Mouse (Mus musculus) large intestine, adult 2 months (tissue): ENCODE measurements around the gene Gm5426. TPM values are rescaled to one million over a fixed set of nuclear protein-coding genes. Genes with fewer than 3 reads are reported as not detected.
"Not testable (repeated sequence)": the region's sequence is repeated elsewhere in the genome, so short reads cannot be mapped to it uniquely, and the experiment has no call there.

Source experiments
- DNase-seq: peaks from one replicate; pipeline ENCODE4 v3.0.0-alpha.2; 2012; ENCODE audit warnings: low read depth, low spot score
- WGBS: fragments of 180-500 bp; shearing (Covaris S2); methylation state at CpG from one replicate; pipeline ENCODE4 v1.1.7; 2018; 5-methylcytosine and 5-hydroxymethylcytosine counted together
- polyA plus RNA-seq: library from polyadenylated mRNA; depleted of rRNA; stranded (reverse); fragments of >200 nt; gene quantifications from 2 replicates; pipeline ENCODE4 v1.2.3, GENCODE M21; 2012

Gene Gm5426
- polyA plus RNA-seq, 1 experiment: not detected

GRCm38 (mm10) chr10:96131112-96131511 is 5.3 kb upstream of the Gm5426 start:
- 79% methylated on average over 6 of the region's 6 CpGs for WGBS
- DNase-seq: no peak

GRCm38 (mm10) chr10:96132161-96132560 is 4.2 kb upstream of the Gm5426 start:
- 31% methylated on average over 6 of the region's 6 CpGs for WGBS

DNA sequence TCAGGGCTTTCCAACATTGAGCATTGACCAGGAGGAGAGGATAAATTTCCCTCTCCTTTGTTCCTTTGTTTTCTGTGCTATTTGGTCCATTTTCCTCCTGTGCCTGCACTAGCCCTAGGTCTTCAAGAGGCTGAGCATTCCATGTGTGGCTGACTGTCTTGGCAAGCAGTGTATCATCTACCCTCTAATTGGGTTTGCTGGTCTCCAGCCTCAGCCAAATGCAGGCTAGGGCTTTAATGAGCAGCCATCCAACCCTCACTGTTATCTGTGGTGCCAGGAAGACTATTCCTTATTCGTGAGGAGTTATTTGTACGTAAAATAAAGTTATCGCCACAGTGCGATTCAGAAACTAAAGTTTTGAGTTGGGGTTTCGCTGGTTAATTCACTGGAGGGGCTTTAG is 2.2 kb downstream of the Gm5426 start:
- WGBS: 93% methylated on average over 5 of the region's 5 CpGs
- DNase-seq: no peak

More at GRCm38 (mm10) chr10:96132161-96132560, 4.2 kb upstream of the Gm5426 start:
- DNase-seq: no peak

- WGBS: 84% methylated on average over 4 of the region's 4 CpGs
- not testable (repeated sequence) for DNase-seq
Observed at GRCm38 (mm10) chr10:96139274-96139673, 2.9 kb downstream of the Gm5426 start.

DNA sequence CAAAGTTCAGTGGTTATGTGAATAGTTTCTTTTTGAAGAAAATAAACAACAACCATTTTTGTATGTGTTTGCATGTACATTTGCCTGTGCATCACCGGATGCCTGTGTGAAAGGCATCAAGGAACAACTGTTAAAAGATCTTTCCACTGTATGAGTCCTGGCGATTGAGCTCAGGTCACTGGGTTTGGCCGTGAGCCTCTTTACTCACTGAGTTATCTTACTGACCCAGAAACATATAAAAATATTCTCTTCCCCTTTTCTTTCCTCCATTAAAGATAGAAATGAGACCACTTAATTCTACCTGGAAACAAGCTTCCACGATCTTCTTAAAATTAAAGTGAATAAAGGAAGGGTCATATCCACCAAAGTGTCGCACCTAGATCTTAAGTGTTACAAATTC is 10.2 kb downstream of the Gm5426 start:
- 92% methylated on average over 5 of the region's 5 CpGs for WGBS
- no peak for DNase-seq

DNA sequence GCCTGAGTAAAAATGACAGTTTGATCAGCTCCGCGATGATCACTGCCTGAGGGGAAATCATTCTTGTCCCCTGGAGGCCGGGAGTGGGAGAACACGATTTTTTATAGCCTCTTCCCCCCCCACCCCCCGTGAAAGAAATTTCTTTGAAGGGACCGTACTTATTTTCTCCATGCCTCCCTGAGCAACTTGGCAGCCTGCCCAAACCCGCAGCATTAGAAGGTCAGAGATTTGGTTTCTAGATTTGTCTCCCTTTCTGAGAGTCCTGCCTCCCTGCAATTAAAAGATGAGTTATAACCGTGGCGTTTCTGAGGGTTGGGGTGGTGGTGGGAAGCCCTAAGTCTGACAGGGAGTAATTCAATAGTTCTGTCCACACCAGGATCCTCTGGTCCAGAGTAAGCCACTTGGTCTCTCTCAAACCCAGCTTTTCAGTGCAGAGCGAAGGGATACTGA is 11.9 kb downstream of the Gm5426 start:
- 25% methylated on average over 10 of the region's 10 CpGs for WGBS
- no peak for DNase-seq

- DNase-seq: no peak
- WGBS: 76% methylated on average over 12 of the region's 12 CpGs
Observed at GRCm38 (mm10) chr10:96150401-96151116, 14.2 kb downstream of the Gm5426 start.

DNA sequence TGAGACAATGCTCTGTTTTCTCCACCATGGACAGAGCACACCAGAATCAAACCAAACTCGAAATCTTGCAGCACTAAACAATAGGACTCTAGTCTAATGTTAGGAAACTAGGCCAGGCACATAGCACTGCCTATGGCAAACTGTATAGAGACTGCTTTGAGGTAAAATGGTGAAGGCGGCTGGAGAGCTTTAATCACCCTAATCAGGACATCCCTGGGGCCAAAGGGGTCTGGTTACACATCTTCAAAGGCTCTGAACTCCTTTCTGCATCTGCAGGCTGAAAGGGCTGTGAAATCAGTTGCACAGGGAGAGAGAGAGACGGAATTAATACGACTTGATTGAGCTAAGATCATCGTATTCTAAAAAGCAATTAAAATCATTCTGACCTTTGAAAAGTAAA is 16.9 kb downstream of the Gm5426 start:
- WGBS: 62% methylated on average over 5 of the region's 5 CpGs
- no peak for DNase-seq

- WGBS: 80% methylated on average over 7 of the region's 7 CpGs
Observed at GRCm38 (mm10) chr10:96162975-96163706, 26.7 kb downstream of the Gm5426 start.

DNA sequence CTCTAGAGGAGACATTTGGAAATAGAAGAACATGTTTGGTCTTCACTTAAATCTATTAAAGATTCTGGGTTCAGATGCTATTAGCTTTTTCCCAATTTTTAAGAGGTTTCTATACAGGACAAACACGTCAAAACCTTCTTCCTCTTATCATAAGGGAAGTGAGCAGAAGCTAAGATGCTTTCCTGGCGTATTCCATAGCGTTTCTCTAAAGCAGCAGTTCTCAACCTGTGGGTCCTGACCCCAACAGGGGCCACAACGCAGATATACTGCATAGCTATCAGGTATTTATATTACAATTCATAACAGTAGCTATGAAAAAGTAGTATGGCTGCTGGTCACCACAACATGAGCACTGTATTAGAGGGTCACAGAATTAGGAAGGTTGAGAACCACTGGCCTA is 27.4 kb downstream of the Gm5426 start:
- WGBS: 84% methylated on average over 4 of the region's 4 CpGs
- no peak for DNase-seq

More at GRCm38 (mm10) chr10:96162975-96163706, 26.7 kb downstream of the Gm5426 start:
- no peak for DNase-seq

GRCm38 (mm10) chr10:96165260-96165659 is 28.9 kb downstream of the Gm5426 start:
- DNase-seq: no peak
- 88% methylated on average over 4 of the region's 4 CpGs for WGBS

DNA sequence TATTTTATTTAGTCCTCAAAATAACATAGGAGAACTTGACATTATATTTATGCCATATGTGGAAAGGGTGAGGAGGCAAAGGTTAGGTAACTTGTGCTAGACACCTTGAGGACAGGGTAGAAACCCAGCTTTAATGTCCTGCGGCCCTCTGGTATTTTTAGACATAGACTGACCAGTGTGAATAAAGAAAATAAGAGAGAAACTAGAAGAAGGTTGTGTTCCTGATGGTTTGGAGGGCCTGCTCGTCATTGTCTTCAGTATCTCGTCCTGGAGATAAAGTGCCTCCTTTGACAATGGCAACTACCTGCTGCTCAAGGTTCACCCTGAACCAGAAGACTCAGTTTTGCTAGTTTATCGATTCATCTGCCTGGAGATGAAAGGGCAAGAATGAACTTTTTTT is 32.6 kb downstream of the Gm5426 start:
- no peak for DNase-seq
- 93% methylated on average over 4 of the region's 4 CpGs for WGBS

DNA sequence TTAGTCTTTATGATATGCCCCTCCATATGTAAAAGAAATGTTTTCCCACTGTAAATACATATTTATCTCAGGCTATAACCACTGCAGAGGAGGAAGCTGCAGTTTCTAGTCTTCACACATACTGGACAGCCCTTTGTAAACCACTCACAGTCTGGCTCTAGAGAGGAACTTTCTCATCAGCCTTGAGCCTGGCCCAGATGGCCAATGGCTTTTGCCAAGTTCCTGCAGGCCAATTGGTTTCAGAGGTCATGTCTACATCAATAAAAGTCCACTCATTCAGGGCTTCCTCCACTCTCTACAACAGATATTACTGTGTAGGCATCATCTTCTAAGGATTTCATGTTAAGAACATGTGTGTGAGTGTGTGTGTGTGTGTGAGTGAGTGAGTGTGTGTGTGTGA is 35.1 kb downstream of the Gm5426 start:
- DNase-seq: no peak

DNA sequence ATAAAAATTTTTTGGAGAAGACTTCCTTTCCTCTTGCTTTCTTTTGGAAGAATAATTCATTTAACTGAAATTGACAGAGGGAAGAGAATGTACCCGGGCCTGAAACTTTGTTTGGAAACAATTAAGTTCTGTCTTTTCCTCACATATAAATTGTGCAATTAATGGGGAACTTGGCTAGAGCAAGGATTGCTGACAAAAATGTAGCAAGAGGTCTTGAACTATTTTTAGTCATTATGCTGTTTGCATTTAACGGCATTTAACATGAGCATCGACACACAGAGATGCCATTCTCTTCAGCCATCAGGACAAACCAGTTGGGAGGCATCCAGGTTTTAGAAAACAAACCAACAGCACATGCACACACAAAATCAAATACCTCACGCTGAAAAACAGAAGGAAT is 36.6 kb downstream of the Gm5426 start:
- no peak for DNase-seq
- 55% methylated on average over 4 of the region's 4 CpGs for WGBS

GRCm38 (mm10) chr10:96173771-96174170 is 37.4 kb downstream of the Gm5426 start:
- 81% methylated on average over 10 of the region's 10 CpGs for WGBS
- DNase-seq: no peak

- 90% methylated on average over 6 of the region's 6 CpGs for WGBS
- no peak for DNase-seq
Observed at GRCm38 (mm10) chr10:96176916-96177315, 40.5 kb downstream of the Gm5426 start.

GRCm38 (mm10) chr10:96180554-96181397 is 44.4 kb downstream of the Gm5426 start:
- DNase-seq: no peak
- 84% methylated on average over 12 of the region's 12 CpGs for WGBS

- WGBS: 63% methylated on average over 5 of the region's 5 CpGs
- DNase-seq: no peak
Observed at GRCm38 (mm10) chr10:96181398-96181790, 45.0 kb downstream of the Gm5426 start.

GRCm38 (mm10) chr10:96181883-96182628 is 45.7 kb downstream of the Gm5426 start:
- DNase-seq: no peak
- WGBS: 92% methylated on average over 6 of the region's 6 CpGs

GRCm38 (mm10) chr10:96185026-96185425 is 48.6 kb downstream of the Gm5426 start:
- DNase-seq: no peak
- WGBS: 80% methylated on average over 2 of the region's 2 CpGs
